Mouse (Mus musculus) T-helper 2 cell (primary cell): Measurements from ENCODE around the gene Arrdc3.

Experiments
- in situ Hi-C: fragments of 300-600 bp; cut with MboI, MseI; formaldehyde crosslinking; loops from one replicate; pipeline ENCODE4 v1.15.1; 2025; ENCODE audit warnings: high pct_unique_total_duplicates

Gene Arrdc3

DNA sequence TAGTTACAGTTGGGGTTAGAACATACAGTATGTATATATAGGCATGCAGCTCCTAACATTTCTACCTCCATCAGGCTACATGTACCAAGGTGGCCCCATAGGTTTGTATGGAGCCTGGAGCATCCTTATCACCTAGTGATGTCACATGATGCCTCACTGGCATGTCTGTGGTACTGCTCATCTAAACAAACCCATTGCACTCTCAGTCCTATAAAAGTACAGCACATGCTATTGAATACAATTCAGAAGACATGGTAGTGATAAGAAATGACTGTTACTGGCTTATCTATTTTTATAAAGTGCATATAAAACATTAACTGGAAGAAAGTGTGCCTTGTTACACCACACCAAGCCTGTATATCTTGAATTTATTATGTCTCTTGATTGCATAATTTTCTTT lies 30.2 kb downstream of the Arrdc3 start:
- in situ Hi-C loops: no loop called here

DNA sequence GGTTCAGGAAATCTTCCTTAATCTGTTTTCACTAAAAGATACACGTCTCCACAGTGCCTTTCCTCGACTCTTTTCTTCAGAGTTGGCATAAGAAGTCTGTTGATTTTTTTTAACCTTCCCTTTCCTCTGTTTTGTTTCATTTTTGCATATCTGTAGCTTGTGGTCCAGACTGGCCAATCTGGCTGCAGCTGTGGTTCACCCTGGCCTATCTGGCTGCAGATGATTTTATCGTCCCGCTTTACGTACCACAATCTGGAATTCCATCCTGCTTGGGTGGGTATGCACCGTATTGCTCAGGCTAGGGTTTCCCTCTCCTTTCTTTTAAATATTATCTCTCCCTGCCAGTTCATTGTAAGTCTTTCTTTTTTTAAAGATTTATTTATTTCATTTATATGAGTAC lies 37.8 kb downstream of the Arrdc3 start:
- in situ Hi-C loops: no loop called here

DNA sequence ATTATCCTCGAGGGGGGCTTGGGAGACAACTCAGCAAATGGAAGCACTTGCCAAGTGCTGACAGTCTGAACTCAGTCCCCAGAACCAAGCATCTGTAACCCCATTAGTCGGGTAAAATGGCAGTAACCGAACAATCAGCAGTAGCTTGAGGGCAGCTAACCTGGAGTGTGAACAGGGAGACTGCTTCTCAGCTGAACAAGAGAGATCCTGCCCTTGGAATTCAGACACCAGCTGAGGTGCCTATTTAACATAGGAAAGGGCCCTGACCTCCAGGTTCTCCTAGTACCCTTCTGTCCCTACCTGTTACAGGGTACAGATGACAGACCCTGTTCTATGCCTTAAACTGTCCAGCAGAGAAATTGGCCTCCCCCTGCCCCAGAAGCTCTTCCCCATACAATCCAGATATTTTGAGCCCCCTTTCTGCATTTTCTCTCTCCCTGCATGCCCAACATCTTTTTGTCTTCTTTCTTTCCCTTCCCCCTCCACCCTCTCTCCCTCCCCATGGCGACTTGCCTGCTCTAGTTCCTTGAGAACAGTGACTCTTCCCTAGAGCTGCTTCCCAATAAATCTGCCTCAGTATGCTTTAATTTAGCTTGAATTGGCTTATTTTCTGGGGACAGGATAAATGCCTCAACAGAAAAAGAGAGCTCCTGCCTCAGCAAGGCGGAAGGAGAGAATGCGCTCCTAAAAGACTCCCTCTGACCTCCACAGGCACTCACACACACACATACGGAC lies 38.6 kb downstream of the Arrdc3 start:
- in situ Hi-C loops: no loop called here

DNA sequence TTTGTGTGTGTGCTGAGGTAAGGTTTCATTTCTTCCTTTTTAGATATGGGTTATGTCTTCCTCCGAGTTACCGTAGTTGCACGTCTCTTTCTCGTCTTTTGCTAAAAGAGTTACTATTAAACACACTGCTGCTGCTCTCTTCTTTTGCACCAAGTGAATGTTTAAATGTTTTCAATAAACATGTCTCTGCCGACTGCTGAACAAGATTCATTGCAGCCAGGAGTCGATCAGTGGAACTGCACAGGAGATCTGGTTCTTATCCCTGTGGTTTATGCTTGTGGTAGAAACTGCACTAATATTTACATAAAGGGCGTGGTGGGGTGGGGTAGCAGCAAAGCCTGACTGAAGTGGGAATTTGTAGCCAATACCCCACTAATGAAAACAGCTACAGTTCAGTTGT lies 45.0 kb downstream of the Arrdc3 start:
- in situ Hi-C loops: no loop called here

DNA sequence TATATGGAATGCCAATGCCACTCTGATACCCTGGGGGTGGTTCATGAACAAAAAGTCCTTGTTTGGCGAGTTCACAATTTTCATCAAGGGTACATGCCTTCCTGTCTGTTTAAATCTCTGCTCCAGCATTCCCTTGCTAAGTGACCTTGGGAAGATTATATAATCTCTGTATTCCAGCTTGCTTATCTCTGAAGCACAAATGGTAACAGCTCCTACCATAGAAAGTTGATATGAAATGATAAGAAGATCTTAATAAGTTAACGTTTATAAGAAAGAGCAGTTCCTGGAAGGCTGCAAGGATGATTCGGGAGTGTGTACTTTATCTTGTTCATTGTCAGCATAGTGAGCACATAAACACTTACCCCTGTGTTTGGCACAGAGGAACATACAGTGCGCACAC lies 46.8 kb downstream of the Arrdc3 start:
- in situ Hi-C loops: no loop called here

DNA sequence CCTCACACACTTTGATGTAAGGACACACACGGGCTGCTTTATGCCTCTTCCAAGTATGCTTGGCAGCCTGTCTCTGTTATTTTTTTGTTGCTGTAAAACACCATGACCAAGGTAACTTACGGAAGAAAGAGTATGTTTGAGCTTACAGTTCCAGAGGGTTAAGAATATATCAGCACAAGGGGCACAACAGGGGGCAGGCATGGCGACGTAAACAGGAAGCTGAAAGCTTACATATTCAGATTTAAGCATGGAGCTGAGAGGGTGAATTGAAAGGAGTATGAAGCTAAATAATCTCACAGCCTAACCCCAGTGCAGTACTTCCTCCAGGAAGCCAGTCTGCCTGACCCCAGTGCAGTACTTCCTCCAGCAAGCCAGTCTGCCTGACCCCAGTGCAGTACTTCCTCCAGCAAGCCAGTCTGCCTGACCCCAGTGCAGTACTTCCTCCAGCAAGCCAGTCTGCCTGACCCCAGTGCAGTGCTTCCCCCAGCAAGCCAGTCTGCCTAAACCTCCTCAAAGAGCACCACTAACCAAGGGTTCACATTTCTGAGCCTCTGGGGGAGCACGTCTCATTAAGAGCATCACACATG lies 49.7 kb downstream of the Arrdc3 start:
- in situ Hi-C loops: no loop called here

DNA sequence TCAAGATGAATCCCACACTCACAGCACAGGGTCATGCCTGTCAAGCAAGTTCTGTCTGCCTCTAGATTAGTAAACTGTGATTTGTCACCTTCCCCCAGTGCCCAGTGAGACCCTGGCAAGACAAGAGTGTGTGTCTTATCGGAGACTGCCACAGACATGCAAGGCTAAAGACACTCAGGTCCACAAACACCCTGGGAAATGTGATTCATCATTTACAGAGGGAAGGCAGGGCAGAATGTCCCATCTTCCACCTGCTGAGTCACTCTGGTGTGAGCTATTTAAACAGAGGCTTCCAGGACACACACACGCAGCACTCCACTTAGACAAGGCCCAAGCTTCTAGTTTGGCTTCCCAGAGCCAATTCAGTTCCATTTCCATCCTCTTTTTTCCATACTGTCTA lies 53.2 kb downstream of the Arrdc3 start:
- in situ Hi-C loops: no loop called here

DNA sequence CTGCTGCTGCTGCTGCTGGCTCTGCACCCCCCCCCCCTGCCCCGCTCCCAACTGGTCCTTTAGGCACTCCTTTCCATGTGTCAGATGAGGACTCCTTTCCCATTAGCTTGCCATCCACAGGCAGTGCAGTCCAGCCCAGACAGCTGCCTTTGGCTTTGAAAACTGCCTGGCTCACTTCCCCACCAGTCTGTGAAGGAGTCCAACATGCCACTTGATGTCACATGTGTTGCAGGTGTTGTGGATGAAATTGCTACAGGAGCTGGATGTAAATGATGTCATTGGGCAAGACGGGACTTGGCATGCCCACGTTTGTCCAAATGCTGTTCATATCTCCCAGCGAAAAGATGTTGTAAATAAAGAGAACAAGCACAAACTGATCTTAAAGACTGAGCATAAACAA lies 56.0 kb downstream of the Arrdc3 start:
- in situ Hi-C loops: no loop called here

DNA sequence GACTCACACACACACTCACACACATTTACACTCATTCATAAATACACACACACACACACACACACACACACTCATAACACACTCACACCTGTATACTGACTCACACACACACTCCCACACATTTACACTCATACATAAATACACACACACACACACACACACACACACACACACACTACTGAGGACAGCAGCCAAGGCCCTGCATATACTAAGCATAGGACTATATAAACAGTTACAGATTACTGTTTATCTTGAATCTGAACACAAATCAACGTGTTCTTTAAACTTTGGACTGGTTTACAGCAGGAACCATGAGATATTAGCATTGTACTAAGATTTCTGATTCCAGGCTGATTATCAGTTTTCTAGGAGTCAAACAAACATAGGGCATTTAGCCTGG lies 56.7 kb downstream of the Arrdc3 start:
- in situ Hi-C loops: no loop called here

DNA sequence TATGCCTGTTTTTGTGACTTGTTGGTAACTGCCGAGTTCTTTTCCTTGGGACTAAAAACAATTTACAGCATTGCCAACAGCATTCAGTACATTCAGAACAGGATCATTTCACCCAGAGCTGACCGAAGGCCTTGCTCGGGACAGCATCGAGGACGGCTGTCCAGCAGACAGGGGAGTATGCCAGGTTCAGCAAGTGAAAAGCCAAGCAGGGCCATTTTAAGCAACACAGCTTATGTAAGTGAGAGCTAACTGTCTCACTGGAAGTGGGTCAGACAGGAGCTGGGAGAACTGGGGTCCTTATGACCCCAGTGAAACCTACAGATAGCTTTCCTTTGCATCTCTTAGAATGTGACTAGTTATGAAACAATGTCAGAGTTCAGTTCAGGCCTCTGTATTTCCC lies 57.2 kb downstream of the Arrdc3 start:
- in situ Hi-C loops: no loop called here

DNA sequence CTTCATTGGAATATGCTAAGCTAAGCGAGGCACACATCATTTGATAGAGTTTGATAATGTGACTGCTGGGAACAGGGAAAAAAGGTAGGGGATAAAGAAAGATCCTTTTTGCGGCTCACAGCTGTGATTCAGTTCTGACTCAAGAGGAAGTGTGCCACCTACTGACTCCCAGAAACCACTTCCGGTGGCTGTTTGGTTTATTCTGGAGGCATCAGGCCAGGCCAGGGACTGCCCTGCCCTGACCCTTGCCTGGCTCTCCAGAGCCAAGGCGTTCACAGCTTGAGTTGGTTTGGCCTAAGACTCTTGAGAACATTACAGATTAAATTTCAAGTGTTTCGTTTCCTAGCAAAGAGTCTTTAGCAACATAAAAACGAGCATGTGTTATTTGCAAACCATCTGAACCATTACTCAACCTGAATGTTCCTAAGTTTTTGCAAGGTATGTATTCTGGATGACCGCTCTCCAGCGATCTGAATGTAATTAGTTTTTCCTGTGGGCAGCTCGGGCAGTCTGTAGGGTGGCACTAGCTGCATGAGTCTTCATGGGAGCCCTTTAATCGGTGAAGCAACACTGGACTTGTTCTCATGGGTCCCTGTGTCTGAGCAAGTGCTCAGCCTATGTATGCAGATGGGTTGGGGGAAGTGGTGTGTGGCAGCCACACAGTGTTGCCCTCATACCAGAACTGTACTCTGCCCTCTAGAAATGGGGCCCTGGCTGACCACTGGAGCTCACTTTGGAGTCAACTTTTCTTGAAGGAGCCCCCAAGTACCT lies 57.9 kb downstream of the Arrdc3 start:
- in situ Hi-C loops: no loop called here

DNA sequence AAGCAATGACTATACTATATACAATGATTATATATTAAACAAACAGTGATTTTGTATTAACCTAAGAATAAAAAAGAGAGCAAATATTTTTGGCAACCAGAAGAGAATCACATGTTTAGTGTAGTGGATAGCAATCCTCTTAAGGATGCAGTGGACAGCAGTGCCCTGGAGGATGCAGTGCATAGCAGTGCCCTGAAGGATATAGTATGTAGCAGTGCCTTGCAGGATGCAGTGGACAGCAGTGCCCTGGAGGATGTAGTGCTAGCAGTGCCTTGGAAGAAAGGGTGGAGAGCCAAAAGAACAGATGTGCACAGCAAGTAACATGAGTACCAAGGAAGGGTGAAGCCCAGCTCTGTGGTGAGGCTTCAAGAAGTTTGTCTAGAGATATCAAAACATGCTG lies 61.3 kb downstream of the Arrdc3 start:
- in situ Hi-C loops: no loop called here
